Comparison of ENCODE assay signal across 11 mouse cellular contexts in the genomic region with DNA sequence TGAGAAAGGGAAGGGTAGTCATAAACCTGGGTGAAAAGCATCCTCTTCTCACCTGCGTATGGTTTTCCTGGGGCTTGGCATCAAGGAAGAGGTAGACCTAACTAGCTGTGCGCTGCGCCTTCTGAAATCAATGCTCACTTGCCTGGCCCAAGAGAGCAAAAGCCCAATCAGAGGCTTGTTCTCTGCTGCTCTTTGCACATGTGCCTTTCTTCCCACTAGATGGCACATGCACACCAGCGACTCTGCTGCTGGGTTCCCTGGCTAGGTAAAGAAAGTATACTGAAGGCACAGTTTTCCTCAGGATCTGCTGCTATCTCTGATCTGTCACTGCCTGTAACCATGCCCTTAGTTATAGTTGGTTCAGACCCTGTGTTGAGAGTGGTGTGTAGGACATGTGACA.
A peak's percentile ranks its signal among the peaks of the same experiment; 100 is the strongest.
DNase-seq lines count a peak whose midpoint lies in the region; ATAC-seq and TF ChIP-seq lines count a peak whose summit lies in the region.
"Had no signal": no experiment of that assay in that cellular context is flagged by ENCODE, and none has a peak within 500 bp of the region (broad histone marks: within the 10 kb centered on the region; RNA-seq: fewer than 3 reads in every experiment).

No protein-coding gene starts in this region.

- no peak overlapping the region for H3K27ac ChIP-seq in kidney, postnatal 0 days
- no peak overlapping the region for H3K27ac ChIP-seq in bone marrow, adult 2 months (ENCODE audit: control insufficient read depth, insufficient read depth, low read depth, low read length, poor library complexity)
- H3K27ac ChIP-seq: liver, embryonic 13.5 days had no signal

- 85% methylated on average over 4 of the region's 4 CpGs for WGBS in kidney, postnatal 0 days
- WGBS in bone marrow, adult 2 months: 77% methylated on average over 4 of the region's 4 CpGs

- no peak overlapping the region for H3K4me3 ChIP-seq in kidney, postnatal 0 days (replicated peaks; ENCODE audit: low read depth, low read length)
- no peak overlapping the region for H3K4me3 ChIP-seq in bone marrow, adult 2 months (replicated peaks; ENCODE audit: control insufficient read depth, low read depth, low read length)
- H3K4me3 ChIP-seq: liver, embryonic 13.5 days had no signal

- H3K4me1 ChIP-seq in kidney, postnatal 0 days (replicated peaks; ENCODE audit: insufficient read depth, low read length): no peaks in the 10 kb centered on the region
- peaks cover 1% of the 10 kb centered on the region; the same call in 1 of the 2 replicates for H3K4me1 ChIP-seq in bone marrow, adult 2 months (ENCODE audit: control insufficient read depth, insufficient read depth, low read length)
- H3K4me1 ChIP-seq: liver, embryonic 13.5 days had no signal

- peak; percentile 15 for DNase-seq in embryo, embryonic 10.5 days (ENCODE audit: low spot score)
- no peak for DNase-seq in embryo, embryonic 9.5 days (ENCODE audit: extremely low spot score)
- DNase-seq in kidney, postnatal 0 days (ENCODE audit: low spot score): peak; percentile 32
- no peak for DNase-seq in kidney, adult 18-20 months
- DNase-seq in 3T3-L1 (ENCODE audit: low read depth, low spot score): peak; percentile 29
- DNase-seq in cerebellum, adult 9-11 months: no peak
- no peak for DNase-seq in thymus, postnatal 36 days
- DNase-seq: cerebellum, postnatal 25 days; liver, embryonic 13.5 days; thymus, adult 18-20 months had no signal

- ATAC-seq in kidney, postnatal 0 days (replicated peaks; ENCODE audit: low FRiP score, low read depth): no peak

- H3K9ac ChIP-seq in kidney, postnatal 0 days (ENCODE audit: low read depth, low read length): no peak overlapping the region
- H3K9ac ChIP-seq: liver, embryonic 13.5 days had no signal

- no peaks in the 10 kb centered on the region for H3K27me3 ChIP-seq in kidney, postnatal 0 days (ENCODE audit: insufficient read depth, low read length)
- H3K27me3 ChIP-seq: liver, embryonic 13.5 days had no signal

- TF ChIP-seq POLR2A in bone marrow, adult 2 months (IDR thresholded peaks at IDR 0.05; ENCODE audit: borderline replicate concordance, control insufficient read depth, low read depth, low read length): no peak

- H3K36me3 ChIP-seq in kidney, postnatal 0 days (ENCODE audit: insufficient read depth, low read length): peaks cover 32% of the 10 kb centered on the region

- TF ChIP-seq CTCF in kidney, postnatal 0 days (IDR thresholded peaks at IDR 0.05; ENCODE audit: low read depth): peak; percentile 62
- peak; percentile 26; the same call in 1 of the 2 replicates for TF ChIP-seq CTCF in bone marrow, adult 2 months (IDR thresholded peaks at IDR 0.05; ENCODE audit: control insufficient read depth, insufficient read depth, low read length)

- no peak overlapping the region for H3K4me2 ChIP-seq in kidney, postnatal 0 days (ENCODE audit: low read length)
- H3K4me2 ChIP-seq: liver, embryonic 13.5 days had no signal

- H3K9me3 ChIP-seq in kidney, postnatal 0 days (replicated peaks; ENCODE audit: low read length): no peaks in the 10 kb centered on the region
- H3K9me3 ChIP-seq: liver, embryonic 13.5 days had no signal

Comparison
In these comparisons a context has a peak if more than half of its experiments do, and no peak if none do; other contexts are left out.
1. DNase-seq: peak in embryo, embryonic 10.5 days (single experiment), kidney, postnatal 0 days (single experiment) and 3T3-L1 (single experiment); none in embryo, embryonic 9.5 days (single experiment), kidney, adult 18-20 months (single experiment), cerebellum, adult 9-11 months (single experiment) and thymus, postnatal 36 days (0 of 2).